Mouse (Mus musculus) kidney, postnatal 0 days (tissue): ENCODE results near the gene Best2. TPM values are rescaled to one million over a fixed set of nuclear protein-coding genes. Genes with fewer than 3 reads are reported as not detected.
A peak's percentile ranks its signal among the peaks of the same experiment; 100 is the strongest.

ENCODE experiments used
- ATAC-seq: fragments of 200-750 bp; cut with Nextera tagmentation; replicated peaks from 2 replicates; pipeline ENCODE4 v1.8.0; 2017; ENCODE audit warnings: low read depth, moderate number of reproducible peaks, moderate TSS enrichment, moderate library complexity; ENCODE audit not compliant: low FRiP score
- DNase-seq: peaks from one replicate; pipeline ENCODE4 v3.0.0-alpha.2; 2016; ENCODE audit warnings: low spot score
- H3K27ac ChIP-seq: fragments of 300-500 bp; sonication (generic); 2 replicates; pipeline ENCODE4 v1.5.1; 2014; ENCODE audit warnings: mild to moderate bottlenecking
- H3K27me3 ChIP-seq: fragments of 300-500 bp; sonication (generic); 2 replicates; pipeline ENCODE4 v1.6.1; 2014; ENCODE audit warnings: low read length, mixed read lengths; ENCODE audit not compliant: insufficient read depth
- H3K36me3 ChIP-seq: fragments of 300-500 bp; sonication (generic); 2 replicates; pipeline ENCODE4 v1.6.1; 2014; ENCODE audit warnings: low read length, mixed read lengths; ENCODE audit not compliant: insufficient read depth
- H3K4me1 ChIP-seq: fragments of 300-500 bp; sonication (generic); replicated peaks from 2 replicates; pipeline ENCODE4 v1.6.1; 2014; ENCODE audit warnings: antibody characterized with exemption, low read length, mixed read lengths; ENCODE audit not compliant: insufficient read depth
- H3K4me2 ChIP-seq: fragments of 300-500 bp; sonication (generic); 2 replicates; pipeline ENCODE4 v1.6.1; 2014; ENCODE audit warnings: mild to moderate bottlenecking, low read length, moderate library complexity, mixed read lengths
- H3K4me3 ChIP-seq: fragments of 300-500 bp; sonication (generic); replicated peaks from 2 replicates; pipeline ENCODE4 v1.5.1; 2014; ENCODE audit warnings: low read depth, low read length
- H3K9ac ChIP-seq: fragments of 300-500 bp; sonication (generic); 2 replicates; pipeline ENCODE4 v1.6.1; 2014; ENCODE audit warnings: low read depth, low read length
- H3K9me3 ChIP-seq: fragments of 300-500 bp; sonication (generic); replicated peaks from 2 replicates; pipeline ENCODE4 v1.6.1; 2016; ENCODE audit warnings: low read length, inconsistent platforms, mixed read lengths
- CTCF ChIP-seq: IDR thresholded peaks from 2 replicates; pipeline ENCODE4 v1.5.1; 2016; ENCODE audit warnings: antibody characterized with exemption, low read depth, mild to moderate bottlenecking, moderate library complexity
- WGBS: fragments of 180-500 bp; shearing (Covaris S2); extraction: QIAGEN DNeasy Blood & Tissue Kit; methylation state at CpG from one replicate; pipeline ENCODE4 v1.1.7; 2014; 5-methylcytosine and 5-hydroxymethylcytosine counted together
- polyA plus RNA-seq: library from polyadenylated mRNA; unstranded; fragments of >200 nt; fragmentation: Nextera tagmentation; extraction: Ambion mirVana; gene quantifications from 2 replicates; pipeline ENCODE4 v1.2.1, GENCODE M21; 2015

The Best2 gene
- polyA plus RNA-seq, 1 experiment from 2014 or later = not detected

DNA sequence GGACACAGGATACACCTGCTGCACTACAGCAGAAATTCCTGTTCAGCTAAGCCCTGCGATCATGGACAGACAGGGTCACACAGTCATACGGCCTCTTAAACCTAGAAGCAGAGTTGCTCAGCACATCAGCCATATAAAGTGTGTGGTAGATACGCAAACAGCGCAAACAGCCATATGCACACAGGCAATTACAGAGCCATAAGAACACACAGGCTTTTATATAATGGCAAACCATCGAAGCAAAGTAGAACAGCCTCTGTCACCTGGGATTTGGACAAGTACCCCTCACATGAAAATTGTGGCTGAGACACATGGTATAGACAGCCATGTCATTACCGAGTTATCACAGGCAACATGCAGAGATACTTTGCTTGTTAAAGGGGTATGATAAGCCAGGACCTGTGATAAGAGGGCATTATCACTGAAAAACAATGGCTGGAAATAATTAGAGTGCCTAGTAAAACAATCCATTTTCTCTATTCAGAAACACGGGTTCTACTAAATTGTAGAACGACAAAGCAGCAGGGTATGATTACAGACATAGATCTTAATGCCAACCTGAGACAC, 27.9 kb downstream of the Best2 start:
- H3K4me1 ChIP-seq = peaks cover 49% of the 10 kb centered on the region
- DNase-seq = no peak
- WGBS = 38% methylated on average over 8 of the region's 8 CpGs

GRCm38 (mm10) chr8:84985684-84986378, 28.5 kb downstream of the Best2 start:
- Histone ChIP-seq H3K4me1 (peaks cover 49% of the 10 kb centered on the region), H3K4me3 (peak overlapping the region; percentile 45), H3K9me3 (no peaks in the 10 kb centered on the region), H3K4me2 (peak overlapping the region; percentile 99), H3K27ac (peak overlapping the region; percentile 91), H3K9ac (peak overlapping the region; percentile 62), H3K27me3 (no peaks in the 10 kb centered on the region), H3K36me3 (no peaks in the 10 kb centered on the region)
- ATAC-seq = peak; percentile 23
- WGBS = under 1% methylated on average over 53 of the region's 53 CpGs
- peak; percentile 85 for DNase-seq
- no peak for TF ChIP-seq CTCF

More for the DNA sequence above, 27.9 kb downstream of the Best2 start:
- ATAC-seq = no peak
- peak overlapping the region; percentile 99 for H3K4me2 ChIP-seq
- no peak for TF ChIP-seq CTCF
- H3K9me3 ChIP-seq = no peaks in the 10 kb centered on the region
- no peaks in the 10 kb centered on the region for H3K36me3 ChIP-seq
- H3K27me3 ChIP-seq = no peaks in the 10 kb centered on the region
- peak overlapping the region; percentile 91 for H3K27ac ChIP-seq
- H3K4me3 ChIP-seq = peak overlapping the region; percentile 45
- peak overlapping the region; percentile 62; the same call in 1 of the 2 replicates for H3K9ac ChIP-seq

DNA sequence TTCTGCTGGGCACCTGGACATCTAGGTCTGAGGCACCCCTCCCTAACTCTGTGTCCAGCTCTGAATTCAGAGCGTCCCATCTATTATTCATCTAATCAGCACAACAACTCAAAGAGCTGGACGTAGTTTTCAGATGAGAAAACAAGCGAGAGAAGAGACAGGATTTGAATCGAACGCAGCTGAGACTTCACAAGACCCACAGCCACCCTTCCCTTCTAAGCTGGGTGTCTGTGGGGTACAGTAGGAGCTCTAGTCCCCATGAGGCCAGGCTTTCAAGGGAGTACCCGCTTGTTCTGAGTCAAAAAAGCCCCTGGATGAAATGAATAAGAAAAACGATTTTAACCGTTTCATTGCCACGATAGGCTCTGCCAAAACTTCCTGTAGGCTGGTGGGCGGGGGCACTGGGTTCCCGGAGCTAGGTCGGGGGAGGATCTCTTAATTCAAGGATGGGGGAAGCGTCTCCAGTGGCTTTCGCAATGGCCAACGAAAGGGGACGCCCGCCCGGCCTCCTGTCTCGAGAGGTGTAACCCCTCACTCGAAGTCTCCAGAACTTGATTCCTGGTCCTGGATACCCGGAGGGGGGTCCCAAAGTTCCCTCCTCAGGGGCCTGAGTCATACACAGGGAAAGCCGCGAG, 29.2 kb downstream of the Best2 start:
- H3K9ac ChIP-seq = peak overlapping the region; percentile 62
- H3K27ac ChIP-seq = peak overlapping the region; percentile 91
- H3K4me1 ChIP-seq = peaks cover 53% of the 10 kb centered on the region
- DNase-seq (peak; percentile 52), ATAC-seq (no peak)
- no peak for TF ChIP-seq CTCF
- peak overlapping the region; percentile 99 for H3K4me2 ChIP-seq
- H3K9me3 ChIP-seq = no peaks in the 10 kb centered on the region
- no peaks in the 10 kb centered on the region for H3K27me3 ChIP-seq
- H3K4me3 ChIP-seq = peak overlapping the region; percentile 45
- no peaks in the 10 kb centered on the region for H3K36me3 ChIP-seq
- WGBS = 0% methylated on average over 23 of the region's 23 CpGs

- ATAC-seq (no peak; the same call in 1 of the 2 replicates), DNase-seq (no peak)
- peak overlapping the region; percentile 91 for H3K27ac ChIP-seq
- WGBS = 5% methylated on average over 16 of the region's 16 CpGs
- H3K9me3 ChIP-seq = no peaks in the 10 kb centered on the region
- no peak for TF ChIP-seq CTCF
- H3K4me1 ChIP-seq = peaks cover 56% of the 10 kb centered on the region
- peak overlapping the region; percentile 99 for H3K4me2 ChIP-seq
- no peaks in the 10 kb centered on the region for H3K36me3 ChIP-seq
- 0 out of 2 replicates have a peak overlapping the region, but pooled peaks have one; percentile 45 for H3K4me3 ChIP-seq
- H3K27me3 ChIP-seq = no peaks in the 10 kb centered on the region
- H3K9ac ChIP-seq = peak overlapping the region; percentile 62; the same call in 1 of the 2 replicates
Observed at GRCm38 (mm10) chr8:84984294-84985048, 29.9 kb downstream of the Best2 start.

DNA sequence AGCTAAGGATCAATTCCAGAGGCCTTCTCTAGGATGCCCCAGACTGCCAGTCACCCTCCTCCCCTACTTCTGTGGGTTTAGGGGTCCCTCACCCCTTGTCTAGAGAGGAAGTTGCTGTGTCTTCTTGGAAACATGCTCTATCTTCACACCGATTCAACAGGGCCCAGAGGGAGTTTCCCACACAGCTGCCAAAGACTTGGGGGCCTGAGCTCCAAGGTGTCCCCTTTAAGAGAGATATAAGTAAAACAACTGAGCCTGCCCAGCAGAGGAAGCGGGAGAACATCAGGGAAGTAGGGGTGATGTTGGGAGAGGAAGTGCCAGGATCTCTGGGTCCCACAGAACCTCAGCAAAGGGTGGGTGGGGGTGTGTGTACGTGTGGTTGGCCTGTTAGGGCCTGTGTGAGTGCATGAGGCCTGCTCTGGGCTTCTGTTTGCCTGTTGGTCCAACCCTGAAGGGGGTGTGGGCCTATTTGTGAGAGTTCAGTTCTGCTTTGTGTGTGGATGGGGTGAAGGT, 31.8 kb downstream of the Best2 start:
- H3K9ac ChIP-seq = no peak overlapping the region
- no peak for TF ChIP-seq CTCF
- DNase-seq (no peak), ATAC-seq (no peak)
- H3K27me3 ChIP-seq = no peaks in the 10 kb centered on the region
- no peaks in the 10 kb centered on the region for H3K9me3 ChIP-seq
- 0 out of 2 replicates have a peak overlapping the region, but pooled peaks have one; percentile 0 for H3K4me2 ChIP-seq
- no peak overlapping the region for H3K4me3 ChIP-seq
- no peaks in the 10 kb centered on the region for H3K36me3 ChIP-seq
- H3K4me1 ChIP-seq = peaks cover 62% of the 10 kb centered on the region
- WGBS = 58% methylated on average over 3 of the region's 3 CpGs
- H3K27ac ChIP-seq = peak overlapping the region; percentile 96
